Mouse (Mus musculus) liver, embryonic 14.5 days (tissue): ENCODE data around the gene Prkar2a. TPM values are rescaled to one million over a fixed set of nuclear protein-coding genes. Genes with fewer than 3 reads are reported as not detected.

Source experiments
- ATAC-seq: fragments of 200-750 bp; cut with Nextera tagmentation; 2 replicates; pipeline ENCODE4 v1.8.0; 2017; ENCODE audit warnings: moderate number of reproducible peaks, mild to moderate bottlenecking, moderate library complexity; ENCODE audit not compliant: insufficient read depth
- DNase-seq, 3 experiments: peaks; one replicate each; pipeline ENCODE4 v3.0.0-alpha.2; 2012 to 2013; ENCODE audit warnings: low read depth in 3 of 3, low spot score in 3 of 3
- H3K27ac ChIP-seq: fragments of 300-500 bp; sonication (generic); 2 replicates; pipeline ENCODE4 v1.5.1; 2014; ENCODE audit warnings: moderate library complexity, mild to moderate bottlenecking, control low read depth, inconsistent platforms
- H3K27me3 ChIP-seq: fragments of 300-500 bp; sonication (generic); 2 replicates; pipeline ENCODE4 v1.6.1; 2014; ENCODE audit warnings: mild to moderate bottlenecking, low read length, moderate library complexity; ENCODE audit not compliant: control insufficient read depth, insufficient read depth
- H3K36me3 ChIP-seq: fragments of 300-500 bp; sonication (generic); replicated peaks from 2 replicates; pipeline ENCODE4 v1.6.1; 2014; ENCODE audit warnings: low read depth; ENCODE audit not compliant: control insufficient read depth, insufficient read depth
- H3K4me1 ChIP-seq, 2 experiments: fragments of 200-500 bp in 1 of 2; fragments of 300-500 bp in 1 of 2; sonication (generic) in 1 of 2; replicated peaks; 2 replicates each; pipeline ENCODE4 v1.6.1; 2012 to 2014; ENCODE audit warnings: antibody characterized with exemption in 1 of 2, inconsistent platforms in 1 of 2, low read length in 1 of 2; ENCODE audit not compliant: control insufficient read depth in 2 of 2, insufficient read depth in 2 of 2
- H3K4me2 ChIP-seq: fragments of 300-500 bp; sonication (generic); 2 replicates; pipeline ENCODE4 v1.6.1; 2014; ENCODE audit warnings: low read depth, mild to moderate bottlenecking, control low read depth, moderate library complexity
- H3K4me3 ChIP-seq, 2 experiments: fragments of 200-500 bp in 1 of 2; fragments of 300-500 bp in 1 of 2; sonication (generic) in 1 of 2; 2 replicates each; pipeline ENCODE4 v1.5.1; 2012 to 2014; ENCODE audit warnings: low read depth in 2 of 2, low read length in 2 of 2, mild to moderate bottlenecking in 2 of 2, control low read depth in 1 of 2, inconsistent platforms in 1 of 2, moderate library complexity in 1 of 2; ENCODE audit not compliant: insufficient read depth in 1 of 2
- H3K9ac ChIP-seq: fragments of 300-500 bp; sonication (generic); replicated peaks from 2 replicates; pipeline ENCODE4 v1.6.1; 2014; ENCODE audit warnings: mild to moderate bottlenecking, control low read depth, moderate library complexity
- H3K9me3 ChIP-seq: fragments of 300-500 bp; sonication (generic); 2 replicates; pipeline ENCODE4 v1.6.1; 2016; ENCODE audit warnings: low read length, mixed read lengths; ENCODE audit not compliant: control insufficient read depth
- CTCF ChIP-seq: IDR thresholded peaks from 2 replicates; pipeline ENCODE4 v1.5.1; 2016; ENCODE audit warnings: antibody characterized with exemption, low read depth, control low read depth
- EP300 ChIP-seq: IDR thresholded peaks from 2 replicates; pipeline ENCODE4 v1.6.1; 2016; ENCODE audit warnings: antibody characterized with exemption, low read depth
- WGBS: fragments of 180-500 bp; shearing (Covaris S2); extraction: QIAGEN DNeasy Blood & Tissue Kit; methylation state at CpG from one replicate; pipeline ENCODE4 v1.1.7; 2014; ENCODE audit not compliant: insufficient replicate concordance; 5-methylcytosine and 5-hydroxymethylcytosine counted together
- microRNA-seq: library from miRNA; unstranded; fragments of <30 nt; microRNA quantifications from one replicate; pipeline ENCODE4, GENCODE M21; 2016
- polyA plus RNA-seq, 2 experiments: library from polyadenylated mRNA; depleted of rRNA in 1 of 2; stranded (reverse) in 1 of 2; unstranded in 1 of 2; fragments of >200 nt; fragmentation: Nextera tagmentation in 1 of 2; extraction: Ambion mirVana in 1 of 2; gene quantifications; 2 replicates each; pipeline versions ENCODE4 v1.2.1 to v1.2.3; 2012 to 2014

Gene Prkar2a
- polyA plus RNA-seq, 2 experiments = 6.4 to 9.9 TPM

GRCm38 (mm10) chr9:108795762-108796161 lies 106.6 kb downstream of the Prkar2a start:
- no peaks in the 10 kb centered on the region for H3K27me3 ChIP-seq
- peak overlapping the region; percentile 34 for H3K27ac ChIP-seq
- peaks cover 44% of the 10 kb centered on the region for H3K36me3 ChIP-seq
- no peaks in the 10 kb centered on the region for H3K9me3 ChIP-seq
- H3K4me2 ChIP-seq = peak overlapping the region; percentile 69
- TF ChIP-seq EP300 (no peak; the same call in 1 of the 2 replicates), CTCF (peak; percentile 25)
- ATAC-seq (peak; percentile 96), DNase-seq (peak; percentile 80 to 83 (median 80))
- 29% methylated on average over 11 of the region's 11 CpGs for WGBS
- peak overlapping the region; percentile 47 to 60 for H3K4me3 ChIP-seq
- H3K9ac ChIP-seq = peak overlapping the region; percentile 14; the same call in 1 of the 2 replicates
- H3K4me1 ChIP-seq = peaks cover 54% of the 10 kb centered on the region in 2 experiments

- H3K4me3 ChIP-seq = peak overlapping the region in 1 of 2 experiments; percentile 47; a peak in 2 of 4 replicates
- no peak for ATAC-seq
- H3K4me2 ChIP-seq = peak overlapping the region; percentile 69
- H3K9ac ChIP-seq = no peak overlapping the region; the same call in 1 of the 2 replicates
- TF ChIP-seq EP300 (no peak), CTCF (no peak)
- no peaks in the 10 kb centered on the region for H3K9me3 ChIP-seq
- no peaks in the 10 kb centered on the region for H3K27me3 ChIP-seq
- WGBS = 87% methylated on average over 4 of the region's 4 CpGs
- peaks cover 49 to 53% of the 10 kb centered on the region in 2 experiments for H3K4me1 ChIP-seq
- DNase-seq = no peak
- peaks cover 49% of the 10 kb centered on the region for H3K36me3 ChIP-seq
- peak overlapping the region; percentile 35 for H3K27ac ChIP-seq
Measured at GRCm38 (mm10) chr9:108796351-108796981, 107.4 kb downstream of the Prkar2a start.

- no peak for DNase-seq
- Histone ChIP-seq H3K9me3 (no peaks in the 10 kb centered on the region), H3K4me2 (no peak overlapping the region), H3K4me3 (no peak overlapping the region), H3K9ac (no peak overlapping the region), H3K36me3 (peaks cover 59% of the 10 kb centered on the region), H3K27ac (no peak overlapping the region), H3K4me1 (peaks cover 40 to 43% of the 10 kb centered on the region in 2 experiments), H3K27me3 (no peaks in the 10 kb centered on the region)
- TF ChIP-seq CTCF (no peak), EP300 (no peak)
- ATAC-seq = no peak
- 85% methylated on average over 7 of the region's 7 CpGs for WGBS
Measured at GRCm38 (mm10) chr9:108797477-108797876, 108.4 kb downstream of the Prkar2a start.

- Histone ChIP-seq H3K9ac (no peak overlapping the region), H3K36me3 (peaks cover 64% of the 10 kb centered on the region), H3K4me2 (no peak overlapping the region), H3K9me3 (no peaks in the 10 kb centered on the region), H3K4me1 (peaks cover 29 to 32% of the 10 kb centered on the region in 2 experiments), H3K4me3 (no peak overlapping the region), H3K27me3 (no peaks in the 10 kb centered on the region), H3K27ac (no peak overlapping the region)
- ATAC-seq (no peak), DNase-seq (no peak)
- 70% methylated on average over 5 of the region's 5 CpGs for WGBS
- TF ChIP-seq CTCF = no peak
- TF ChIP-seq EP300 = no peak
Measured at GRCm38 (mm10) chr9:108798508-108799075, 109.5 kb downstream of the Prkar2a start.

GRCm38 (mm10) chr9:108799564-108799963 lies 110.5 kb downstream of the Prkar2a start:
- Histone ChIP-seq H3K36me3 (peaks cover 73% of the 10 kb centered on the region), H3K4me2 (no peak overlapping the region)
- WGBS = 72% methylated on average over 3 of the region's 3 CpGs

More at GRCm38 (mm10) chr9:108799564-108799963, 110.5 kb downstream of the Prkar2a start:
- no peak overlapping the region for H3K4me3 ChIP-seq
- ATAC-seq (no peak), DNase-seq (no peak)
- peaks cover 20 to 22% of the 10 kb centered on the region in 2 experiments for H3K4me1 ChIP-seq
- H3K9ac ChIP-seq = no peak overlapping the region
- TF ChIP-seq CTCF (0 out of 2 replicates have a peak, but pooled peaks have one; percentile 13), EP300 (no peak)
- H3K9me3 ChIP-seq = no peaks in the 10 kb centered on the region
- no peak overlapping the region for H3K27ac ChIP-seq
- H3K27me3 ChIP-seq = no peaks in the 10 kb centered on the region

Small RNA genes lying within 50 kb of the gene (microRNA-seq; reads per million reads assigned to microRNA genes)
- not detected for gene Gm26298

Other genes with a start within 250 kb of the Prkar2a start
- 8.6 and 9.7 TPM in 2 replicates for gene Ccdc71, start 228.8 kb upstream of the Prkar2a start, polyA plus RNA-seq (2012; rRNA removed)
- 14.5 and 15.6 TPM in 2 replicates for gene Ccdc71, start 228.8 kb upstream of the Prkar2a start, polyA plus RNA-seq (2014; fragmentation: Nextera tagmentation; extraction: Ambion mirVana)
- 13.1 and 16.5 TPM in 2 replicates for gene Klhdc8b, start 227.7 kb upstream of the Prkar2a start, polyA plus RNA-seq (2012; rRNA removed)
- 6.9 and 9.5 TPM in 2 replicates for gene Klhdc8b, start 227.7 kb upstream of the Prkar2a start, polyA plus RNA-seq (2014; fragmentation: Nextera tagmentation; extraction: Ambion mirVana)
- gene Lamb2, start 209.6 kb upstream of the Prkar2a start, polyA plus RNA-seq (2012; rRNA removed) = 8.3 and 9.1 TPM in 2 replicates
- 4.3 and 5.8 TPM in 2 replicates for gene Lamb2, start 209.6 kb upstream of the Prkar2a start, polyA plus RNA-seq (2014; fragmentation: Nextera tagmentation; extraction: Ambion mirVana)
- 33.9 and 36.0 TPM in 2 replicates for gene Usp19, start 198.7 kb upstream of the Prkar2a start, polyA plus RNA-seq (2012; rRNA removed)
- gene Usp19, start 198.7 kb upstream of the Prkar2a start, polyA plus RNA-seq (2014; fragmentation: Nextera tagmentation; extraction: Ambion mirVana) = 17.1 and 22.5 TPM in 2 replicates
- gene Qars, start 181.6 kb upstream of the Prkar2a start, polyA plus RNA-seq (2012; rRNA removed) = 88.6 and 184 TPM in 2 replicates
- gene Qars, start 181.6 kb upstream of the Prkar2a start, polyA plus RNA-seq (2014; fragmentation: Nextera tagmentation; extraction: Ambion mirVana) = 61.3 and 65.8 TPM in 2 replicates
- 34.0 and 40.6 TPM in 2 replicates for gene Qrich1, start 172.5 kb upstream of the Prkar2a start, polyA plus RNA-seq (2012; rRNA removed)
- 39.8 and 46.3 TPM in 2 replicates for gene Qrich1, start 172.5 kb upstream of the Prkar2a start, polyA plus RNA-seq (2014; fragmentation: Nextera tagmentation; extraction: Ambion mirVana)
- 86.6 and 117 TPM in 2 replicates for gene Impdh2, start 129.0 kb upstream of the Prkar2a start, polyA plus RNA-seq (2012; rRNA removed)
- 104 and 117 TPM in 2 replicates for gene Impdh2, start 129.0 kb upstream of the Prkar2a start, polyA plus RNA-seq (2014; fragmentation: Nextera tagmentation; extraction: Ambion mirVana)
- 8.9 and 12.1 TPM in 2 replicates for gene Ndufaf3, start 121.9 kb upstream of the Prkar2a start, polyA plus RNA-seq (2012; rRNA removed)
- gene Ndufaf3, start 121.9 kb upstream of the Prkar2a start, polyA plus RNA-seq (2014; fragmentation: Nextera tagmentation; extraction: Ambion mirVana) = 36.1 and 36.9 TPM in 2 replicates
- 43.8 and 48.0 TPM in 2 replicates for gene Dalrd3, start 119.4 kb upstream of the Prkar2a start, polyA plus RNA-seq (2012; rRNA removed)
- gene Dalrd3, start 119.4 kb upstream of the Prkar2a start, polyA plus RNA-seq (2014; fragmentation: Nextera tagmentation; extraction: Ambion mirVana) = 26.4 and 33.6 TPM in 2 replicates
- 8.4 and 9.4 TPM in 2 replicates for gene Wdr6, start 110.6 kb upstream of the Prkar2a start, polyA plus RNA-seq (2012; rRNA removed)
- 8.4 and 11.1 TPM in 2 replicates for gene Wdr6, start 110.6 kb upstream of the Prkar2a start, polyA plus RNA-seq (2014; fragmentation: Nextera tagmentation; extraction: Ambion mirVana)
- 0.52 and 0.54 TPM in 2 replicates for gene P4htm, start 91.6 kb upstream of the Prkar2a start, polyA plus RNA-seq (2012; rRNA removed)
- gene P4htm, start 91.6 kb upstream of the Prkar2a start, polyA plus RNA-seq (2014; fragmentation: Nextera tagmentation; extraction: Ambion mirVana) = 0.25 and 0.67 TPM in 2 replicates
- 15.3 and 17.7 TPM in 2 replicates for gene Arih2, start 39.9 kb upstream of the Prkar2a start, polyA plus RNA-seq (2012; rRNA removed)
- gene Arih2, start 39.9 kb upstream of the Prkar2a start, polyA plus RNA-seq (2014; fragmentation: Nextera tagmentation; extraction: Ambion mirVana) = 18.0 and 22.0 TPM in 2 replicates
- gene Slc25a20, start 27.2 kb upstream of the Prkar2a start, polyA plus RNA-seq (2012; rRNA removed) = 5.8 and 8.6 TPM in 2 replicates
- gene Slc25a20, start 27.2 kb upstream of the Prkar2a start, polyA plus RNA-seq (2014; fragmentation: Nextera tagmentation; extraction: Ambion mirVana) = 12.3 and 14.0 TPM in 2 replicates
- gene Ip6k2, start 94.5 kb downstream of the Prkar2a start, polyA plus RNA-seq (2012; rRNA removed) = 27.7 and 29.2 TPM in 2 replicates
- 10.4 and 11.7 TPM in 2 replicates for gene Ip6k2, start 94.5 kb downstream of the Prkar2a start, polyA plus RNA-seq (2014; fragmentation: Nextera tagmentation; extraction: Ambion mirVana)
- 3.4 and 4.0 TPM in 2 replicates for gene Nckipsd, start 119.1 kb downstream of the Prkar2a start, polyA plus RNA-seq (2012; rRNA removed)
- gene Nckipsd, start 119.1 kb downstream of the Prkar2a start, polyA plus RNA-seq (2014; fragmentation: Nextera tagmentation; extraction: Ambion mirVana) = 3.2 TPM in 2 replicates
- gene Celsr3, start 137.0 kb downstream of the Prkar2a start, polyA plus RNA-seq (2012; rRNA removed) = 0.19 and 0.27 TPM in 2 replicates
- 0.01 and 0.06 TPM in 2 replicates for gene Celsr3, start 137.0 kb downstream of the Prkar2a start, polyA plus RNA-seq (2014; fragmentation: Nextera tagmentation; extraction: Ambion mirVana)
- gene Slc26a6, start 164.0 kb downstream of the Prkar2a start, polyA plus RNA-seq (2012; rRNA removed) = 4.1 and 4.6 TPM in 2 replicates
- gene Slc26a6, start 164.0 kb downstream of the Prkar2a start, polyA plus RNA-seq (2014; fragmentation: Nextera tagmentation; extraction: Ambion mirVana) = 5.9 and 7.0 TPM in 2 replicates
- 0.08 TPM in 1 of 2 replicates, not detected in the other for gene Tmem89, start 225.3 kb downstream of the Prkar2a start, polyA plus RNA-seq (2012; rRNA removed)
- not detected in 2 replicates for gene Tmem89, start 225.3 kb downstream of the Prkar2a start, polyA plus RNA-seq (2014; fragmentation: Nextera tagmentation; extraction: Ambion mirVana)
- gene Uqcrc1, start 247.3 kb downstream of the Prkar2a start, polyA plus RNA-seq (2012; rRNA removed) = 200 and 206 TPM in 2 replicates
- 297 and 318 TPM in 2 replicates for gene Uqcrc1, start 247.3 kb downstream of the Prkar2a start, polyA plus RNA-seq (2014; fragmentation: Nextera tagmentation; extraction: Ambion mirVana)